Mouse (Mus musculus) mesoderm, embryonic 11.5 days (tissue): Measurements from ENCODE around the gene Kdelc2.

Source experiments
- DNase-seq: peaks from one replicate; pipeline ENCODE4 v3.0.0-alpha.2; 2012; ENCODE audit warnings: low read depth, low spot score

Gene Kdelc2

DNA sequence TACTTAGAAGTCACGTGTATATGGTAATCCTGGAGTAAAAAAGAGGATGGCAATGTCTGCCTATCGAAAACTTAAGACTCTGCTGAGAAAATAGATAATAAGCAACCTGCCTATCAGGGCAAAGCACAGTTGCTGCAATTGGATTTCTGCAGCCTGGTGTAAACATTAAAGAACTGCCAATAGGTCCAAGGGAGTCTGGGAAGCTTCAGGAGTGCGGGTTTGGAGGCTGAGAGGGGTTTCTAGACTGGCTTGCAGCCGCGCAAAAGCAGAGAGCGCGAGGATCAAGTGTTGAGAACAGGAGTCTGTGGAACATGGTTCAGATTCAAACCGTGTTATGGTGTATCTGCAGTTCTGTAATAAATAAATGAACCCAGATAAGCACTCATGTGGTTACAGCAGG lies 1.0 kb downstream of the Kdelc2 start:
- no peak for DNase-seq

- no peak for DNase-seq
Observed at GRCm38 (mm10) chr9:53387431-53387830, 3.6 kb downstream of the Kdelc2 start.

DNA sequence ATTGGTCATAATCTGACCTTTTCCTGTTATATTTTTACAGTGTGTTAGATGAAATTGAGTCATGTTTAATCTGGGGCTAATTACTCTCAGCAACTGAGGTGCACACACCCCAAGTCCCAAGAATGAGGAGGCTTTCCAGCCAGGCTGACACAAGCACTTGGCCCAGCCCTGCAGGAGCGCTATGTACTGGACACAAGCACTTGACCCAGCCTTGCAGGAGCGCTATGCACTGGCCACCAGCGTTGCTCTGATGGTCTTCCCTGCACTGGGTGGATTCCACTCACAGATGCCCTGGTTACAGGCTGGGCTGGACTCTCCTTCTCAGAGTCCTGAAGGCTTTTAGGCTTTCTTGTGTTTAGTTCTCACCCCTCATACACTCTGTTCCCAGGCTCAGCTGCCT lies 5.3 kb downstream of the Kdelc2 start:
- DNase-seq: no peak

DNA sequence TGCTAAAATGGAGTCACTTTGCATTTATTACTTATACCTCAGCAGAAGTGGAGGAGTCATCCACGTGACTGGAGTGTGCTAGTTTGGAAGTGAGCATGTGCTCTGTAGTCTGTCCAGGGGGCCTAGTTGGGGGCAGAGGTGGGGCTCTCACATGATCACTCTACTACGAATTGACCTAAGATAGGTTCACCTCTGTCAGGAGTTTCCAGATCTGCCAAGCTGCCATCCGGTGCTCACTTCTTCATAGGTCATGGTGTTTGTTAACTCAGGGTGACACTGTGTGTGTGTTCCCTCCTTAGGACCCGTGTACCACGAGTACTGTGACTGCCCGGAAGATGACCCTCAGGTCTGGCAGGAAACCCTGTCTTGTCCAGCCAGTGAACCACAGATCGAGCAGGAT lies 6.3 kb downstream of the Kdelc2 start:
- no peak for DNase-seq

DNA sequence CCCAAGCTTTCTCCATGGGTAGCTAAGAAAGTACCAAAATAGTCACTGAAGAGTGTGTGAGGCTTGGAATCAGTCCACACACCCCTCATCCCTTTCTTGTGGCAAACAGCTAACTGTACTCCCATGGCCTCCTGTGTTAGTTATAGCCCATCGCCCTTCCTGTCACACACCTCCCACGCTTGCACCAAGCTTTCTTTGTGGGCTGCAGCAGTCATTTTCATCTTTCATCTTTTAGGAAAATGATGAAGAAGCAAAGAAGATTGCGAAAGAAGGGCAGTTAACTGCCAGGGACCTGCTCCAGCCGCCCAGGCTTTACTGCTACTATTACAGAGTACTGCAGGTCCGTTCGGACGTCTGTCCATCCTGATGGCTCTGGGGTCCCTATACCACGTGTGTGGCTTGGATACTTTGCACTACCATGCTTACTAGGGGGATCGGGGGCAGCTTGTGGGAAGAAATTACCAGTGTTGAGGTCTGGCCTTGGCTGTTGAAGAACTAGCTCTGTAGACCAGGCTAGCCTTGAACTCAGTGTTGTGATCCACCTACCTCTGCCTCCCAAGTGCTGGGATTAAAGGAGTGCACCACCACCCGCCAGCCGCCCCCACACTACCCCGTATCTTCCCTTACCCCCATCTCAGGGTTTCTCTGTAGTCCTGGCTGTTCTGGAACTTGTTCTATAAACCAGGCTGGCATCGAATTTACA lies 14.0 kb downstream of the Kdelc2 start:
- DNase-seq: no peak

- DNase-seq: peak; percentile 67
Observed at GRCm38 (mm10) chr9:53398388-53398700, 14.5 kb downstream of the Kdelc2 start.

- no peak for DNase-seq
Observed at GRCm38 (mm10) chr9:53399537-53399936, 15.7 kb downstream of the Kdelc2 start.

GRCm38 (mm10) chr9:53400696-53401095 lies 16.9 kb downstream of the Kdelc2 start:
- DNase-seq: no peak

- no peak for DNase-seq
Observed at GRCm38 (mm10) chr9:53401146-53401545, 17.3 kb downstream of the Kdelc2 start.

- peak; percentile 30 for DNase-seq
Observed at GRCm38 (mm10) chr9:53402291-53402711, 18.5 kb downstream of the Kdelc2 start, which contains the start of gene 4930550C14Rik. TSS of gene 4930550C14Rik (plus strand) at chr9:53402325.

DNA sequence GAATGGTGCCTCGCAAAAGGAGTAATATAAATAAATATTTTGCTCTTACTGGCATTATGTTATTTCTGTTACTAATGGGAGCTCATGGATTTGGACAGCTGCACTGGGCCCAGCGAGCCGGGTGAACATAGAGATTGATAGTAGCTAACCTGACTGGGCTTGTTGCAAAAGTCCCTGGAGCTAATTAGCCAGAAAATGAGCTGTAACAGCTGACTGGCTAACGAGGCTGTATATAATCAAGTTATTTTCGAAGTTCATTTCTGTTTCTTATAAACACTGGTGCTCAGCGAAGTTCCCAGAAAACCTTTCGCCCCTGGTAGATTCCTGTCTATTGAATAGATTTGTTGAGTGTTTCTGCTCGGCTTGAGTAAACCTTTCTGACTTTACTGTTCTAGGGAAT lies 19.2 kb downstream of the Kdelc2 start:
- DNase-seq: no peak

DNA sequence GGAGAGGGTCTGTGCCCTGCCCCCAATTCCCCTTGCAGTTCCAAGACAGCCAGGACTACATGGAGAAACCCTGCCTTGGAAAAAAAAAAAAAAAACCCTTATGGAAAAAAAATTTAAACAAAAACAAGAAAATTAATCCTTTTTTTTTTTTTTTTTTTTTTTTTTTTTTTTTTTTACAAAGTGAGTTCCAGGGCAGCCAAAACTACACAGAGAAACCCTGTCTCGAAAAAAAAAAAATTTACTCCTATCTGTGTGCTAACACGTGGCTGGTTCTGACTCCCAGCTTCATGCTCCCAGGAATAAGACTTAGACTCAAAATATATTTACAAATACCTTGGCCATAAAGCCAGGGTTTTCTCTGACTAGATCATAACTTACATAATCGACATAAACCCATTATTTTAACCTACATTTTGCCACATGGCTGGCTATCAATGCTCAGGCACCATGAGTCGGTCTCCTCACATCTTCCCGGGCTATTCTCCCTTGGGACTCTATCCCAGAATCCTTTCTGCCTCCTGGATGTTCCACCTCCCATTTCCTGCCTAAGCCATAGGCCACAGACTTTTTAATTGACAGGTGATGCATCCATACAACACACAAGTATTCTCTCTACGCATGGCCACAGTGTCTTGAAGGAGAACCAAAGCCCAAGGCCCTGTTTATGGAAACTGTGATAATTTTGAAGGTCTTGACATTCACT lies 20.4 kb downstream of the Kdelc2 start:
- no peak for DNase-seq

- peak; percentile 85 for DNase-seq
Observed at GRCm38 (mm10) chr9:53404753-53405722, 21.2 kb downstream of the Kdelc2 start.

DNA sequence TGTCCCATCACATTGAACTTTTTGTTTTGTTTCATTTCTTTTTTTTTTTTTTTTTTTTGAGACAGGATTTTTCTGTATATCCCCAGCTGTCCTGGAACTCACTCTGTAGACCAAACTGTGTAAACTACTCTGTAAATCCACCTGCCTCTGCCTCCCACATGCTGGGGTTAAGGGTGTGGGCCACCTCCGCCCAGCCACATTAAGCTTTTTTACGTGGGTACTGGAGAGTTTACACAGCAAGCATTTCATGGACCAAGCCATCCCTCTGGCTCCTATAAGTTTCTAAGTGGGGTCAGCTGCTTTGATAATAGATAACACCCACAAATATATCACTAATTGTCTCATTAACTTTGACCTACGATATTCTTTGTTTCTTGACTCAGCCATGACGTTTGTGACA lies 24.7 kb downstream of the Kdelc2 start:
- no peak for DNase-seq

DNA sequence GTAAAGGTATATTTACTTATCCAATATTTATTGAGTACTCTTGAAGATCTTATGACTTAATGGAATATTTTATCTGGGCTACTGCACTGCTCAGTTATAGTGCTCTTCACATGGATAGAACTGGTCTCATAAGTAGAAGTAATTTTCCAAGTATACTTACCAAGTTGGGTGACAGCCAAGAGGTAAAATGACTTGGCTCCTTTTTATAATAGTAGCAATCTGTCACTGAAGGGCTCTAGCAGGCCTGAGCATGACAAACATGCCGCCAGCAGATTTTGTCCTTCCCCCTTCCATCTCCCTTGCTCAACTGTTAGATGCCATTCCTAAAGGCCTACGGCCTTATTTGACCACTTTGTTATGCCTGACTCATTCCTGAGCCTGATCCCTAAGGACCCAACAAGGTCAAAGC lies 25.1 kb downstream of the Kdelc2 start:
- DNase-seq: no peak

- no peak for DNase-seq
Observed at GRCm38 (mm10) chr9:53409427-53409826, 25.6 kb downstream of the Kdelc2 start.

- no peak for DNase-seq
Observed at GRCm38 (mm10) chr9:53422133-53422896, 38.5 kb downstream of the Kdelc2 start.

- DNase-seq: no peak
Observed at GRCm38 (mm10) chr9:53426726-53427125, 42.9 kb downstream of the Kdelc2 start.

DNA sequence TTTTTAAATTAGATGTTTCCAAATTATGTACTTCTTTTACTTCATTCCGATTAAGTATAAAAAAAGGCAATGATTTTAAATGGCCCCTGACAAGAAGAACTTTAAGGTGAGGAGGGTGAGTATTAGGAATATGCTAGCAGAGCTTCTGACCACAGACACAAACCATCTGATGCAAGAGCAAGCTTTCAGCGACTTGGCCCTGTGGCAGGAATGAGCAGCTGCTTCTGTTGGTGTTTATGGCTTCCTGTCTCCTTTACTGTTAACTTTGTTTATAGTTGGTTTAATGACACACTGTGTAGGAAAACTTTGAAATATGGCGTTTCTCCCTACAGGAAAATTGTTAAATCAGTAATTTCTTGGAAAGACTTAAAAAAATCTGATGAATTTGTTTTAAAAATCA lies 43.8 kb downstream of the Kdelc2 start:
- DNase-seq: no peak

DNA sequence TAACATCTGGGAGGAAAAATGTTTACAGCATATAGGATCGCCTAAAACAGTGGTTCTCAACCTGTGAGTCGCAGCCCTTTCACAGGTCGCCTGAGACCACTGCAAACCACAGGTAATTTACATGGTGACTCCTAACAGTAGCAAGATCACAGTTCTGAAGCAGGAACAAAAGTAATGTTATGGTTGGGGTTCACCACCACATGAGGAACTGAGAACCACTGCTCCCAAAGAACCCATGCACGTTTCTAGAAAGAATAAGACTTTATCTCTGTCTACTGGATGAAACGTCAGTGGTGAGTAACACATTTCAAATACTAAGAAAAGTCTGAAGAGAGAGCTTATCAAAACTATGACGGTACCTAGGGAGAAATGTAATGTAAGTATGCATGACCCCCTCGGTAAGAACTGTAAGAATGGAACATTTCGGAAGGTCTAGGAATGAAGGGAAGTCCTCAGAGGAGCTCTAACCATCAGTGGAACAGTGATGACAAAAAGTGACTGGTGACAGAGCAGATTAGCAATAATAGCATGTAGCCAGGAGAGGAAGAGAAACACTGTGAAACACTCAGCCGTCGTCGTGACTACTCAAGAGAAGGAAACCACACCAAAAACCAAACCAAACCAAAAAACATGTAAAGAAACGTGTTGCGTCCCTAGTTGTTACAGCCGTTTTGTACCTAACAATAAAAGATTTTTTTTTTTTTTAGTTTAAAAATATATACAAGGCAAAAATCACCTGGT lies 52.2 kb downstream of the Kdelc2 start:
- no peak for DNase-seq

DNA sequence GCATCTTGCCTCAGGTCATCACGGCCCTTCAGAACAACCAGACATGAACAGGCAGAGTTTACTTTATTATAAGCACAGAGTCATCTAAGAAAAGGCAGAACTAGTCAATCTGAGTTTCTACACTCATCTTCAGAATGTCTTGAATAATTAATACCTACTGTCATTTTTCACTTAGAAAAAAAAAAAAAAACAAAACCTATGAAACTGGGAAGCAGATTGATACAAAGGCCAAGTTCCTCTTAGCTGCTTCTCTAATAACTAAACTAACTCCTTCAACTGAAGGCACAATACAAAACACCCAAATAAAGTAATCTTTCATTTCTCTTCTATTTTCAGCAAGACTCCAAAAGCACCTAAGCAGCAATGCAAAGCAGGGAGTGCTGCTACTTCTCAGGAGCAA lies 66.8 kb downstream of the Kdelc2 start:
- DNase-seq: no peak
